Mouse (Mus musculus) induced T-regulatory cell, adult 2 months (primary cell): ENCODE measurements at regions not wholly inside any gene's neighbourhood (a gene's known extent, or its start where the extent isn't known, plus 50 kb on each side); places are given as distances from the start of the nearest gene placed in this dataset.

Experiments used
- DNase-seq: peaks from one replicate; pipeline ENCODE4 v3.0.0-alpha.2; 2012; ENCODE audit warnings: low read depth

GRCm38 (mm10) chr11:111155023-111155422 lies 89.1 kb downstream of the Kcnj2 start:
- no peak for DNase-seq

GRCm38 (mm10) chr11:111155747-111156146 lies 89.8 kb downstream of the Kcnj2 start:
- DNase-seq, result no peak

DNA sequence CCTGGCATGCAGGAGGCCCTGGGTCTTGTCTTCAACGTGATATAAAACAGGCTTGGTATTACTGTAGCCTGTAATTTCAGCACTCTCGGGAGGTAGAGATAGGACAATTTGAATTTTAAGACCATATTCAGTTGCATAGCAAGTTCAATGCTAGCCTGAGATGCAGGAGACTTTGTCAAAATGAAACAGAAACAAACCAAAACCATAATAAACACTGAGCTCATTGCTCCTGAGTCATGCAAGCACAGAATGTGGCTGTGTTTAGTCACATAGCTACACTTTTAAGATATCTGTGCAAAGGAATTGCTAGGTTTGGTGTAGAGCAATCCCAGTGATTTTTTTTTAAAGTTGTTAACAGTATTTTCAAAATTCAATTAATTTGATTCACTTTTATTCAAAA lies 93.3 kb downstream of the Kcnj2 start:
- no peak for DNase-seq

DNA sequence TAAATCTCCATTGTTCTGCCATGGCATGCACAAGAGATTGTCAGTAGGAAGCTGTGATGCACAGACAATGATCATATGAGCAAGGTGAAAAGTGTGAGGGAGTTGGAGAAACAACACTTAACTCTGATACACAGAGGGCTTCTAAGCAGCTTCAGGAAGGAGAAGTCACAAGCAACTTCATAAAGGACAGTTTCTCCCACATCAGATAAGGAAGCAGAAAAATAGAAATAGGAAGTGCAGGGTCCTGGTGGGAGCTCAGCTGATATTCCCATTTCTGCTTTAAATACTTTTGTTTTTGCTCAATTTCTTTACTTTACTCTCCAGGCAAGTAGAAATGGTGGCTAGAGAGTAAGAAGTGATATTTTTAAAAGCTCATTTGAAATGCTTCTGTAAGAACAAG lies 98.9 kb downstream of the Kcnj2 start:
- no peak for DNase-seq

- DNase-seq, result no peak
These were observed 104.3 kb downstream of the Kcnj2 start for GRCm38 (mm10) chr11:111170174-111170800.

GRCm38 (mm10) chr11:111173525-111173924 lies 107.6 kb downstream of the Kcnj2 start:
- no peak for DNase-seq

DNA sequence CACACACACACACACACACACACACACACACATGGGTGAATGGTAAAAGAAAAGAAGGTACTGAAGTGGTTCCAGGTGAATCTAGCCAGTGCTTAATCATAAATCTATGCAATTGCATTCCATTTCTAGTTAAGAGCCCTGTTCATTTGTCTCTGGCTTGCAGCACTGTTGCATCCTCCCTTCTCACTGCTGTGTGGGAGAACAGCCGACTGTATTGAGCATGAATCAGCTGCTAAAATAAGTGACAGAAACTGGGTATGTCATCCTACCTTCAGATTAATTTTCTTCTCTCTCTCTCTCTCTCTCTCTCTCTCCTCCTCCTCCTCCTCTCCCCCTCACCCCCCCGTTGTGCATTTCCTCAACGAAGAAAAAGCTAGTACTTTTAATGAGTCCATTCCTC lies 109.6 kb downstream of the Kcnj2 start:
- no peak for DNase-seq

GRCm38 (mm10) chr11:111177516-111177915 lies 111.6 kb downstream of the Kcnj2 start:
- no peak for DNase-seq

- DNase-seq, result no peak
These were observed 131.5 kb downstream of the Kcnj2 start for GRCm38 (mm10) chr11:111197422-111197821.

GRCm38 (mm10) chr11:111200512-111200911 lies 134.5 kb downstream of the Kcnj2 start:
- DNase-seq, result no peak

DNA sequence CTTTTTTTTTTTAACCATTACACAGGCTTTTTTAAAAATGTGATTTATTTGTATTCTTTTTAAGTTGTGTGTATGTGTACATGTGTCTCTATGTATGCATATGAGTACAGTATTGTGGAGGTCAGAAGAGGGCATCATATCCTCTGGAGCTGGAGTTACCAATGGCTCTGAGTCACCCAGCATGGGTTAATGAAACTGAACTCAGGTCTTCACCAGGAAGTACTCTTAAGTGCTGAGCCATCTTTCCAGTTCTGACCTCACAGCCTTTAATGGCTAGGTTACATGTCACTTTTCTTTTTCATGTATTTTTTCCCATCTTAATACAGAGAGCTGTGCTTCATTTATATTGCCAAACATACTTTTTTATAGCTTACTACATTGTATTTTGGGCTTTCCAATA lies 136.8 kb downstream of the Kcnj2 start:
- no peak for DNase-seq

DNA sequence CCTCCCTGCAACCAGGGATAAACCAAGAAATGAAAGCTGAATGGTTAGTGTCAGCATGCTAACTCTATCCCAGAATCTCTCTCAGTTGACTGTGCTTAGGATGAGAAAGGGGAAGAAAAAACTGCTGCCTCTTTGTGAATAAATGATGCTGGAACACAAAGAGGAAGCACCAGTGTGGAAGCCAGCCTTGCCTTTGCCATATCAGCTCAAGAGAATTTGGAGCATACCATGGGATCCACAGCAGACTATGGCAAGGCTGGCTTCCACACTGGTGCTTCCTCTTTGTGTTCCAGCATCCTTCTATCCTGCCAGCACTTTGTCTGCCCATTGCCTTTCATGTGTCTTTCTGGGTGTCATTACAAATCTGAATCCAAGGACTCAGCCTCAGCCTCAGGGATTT lies 144.6 kb downstream of the Kcnj2 start:
- no peak for DNase-seq

DNA sequence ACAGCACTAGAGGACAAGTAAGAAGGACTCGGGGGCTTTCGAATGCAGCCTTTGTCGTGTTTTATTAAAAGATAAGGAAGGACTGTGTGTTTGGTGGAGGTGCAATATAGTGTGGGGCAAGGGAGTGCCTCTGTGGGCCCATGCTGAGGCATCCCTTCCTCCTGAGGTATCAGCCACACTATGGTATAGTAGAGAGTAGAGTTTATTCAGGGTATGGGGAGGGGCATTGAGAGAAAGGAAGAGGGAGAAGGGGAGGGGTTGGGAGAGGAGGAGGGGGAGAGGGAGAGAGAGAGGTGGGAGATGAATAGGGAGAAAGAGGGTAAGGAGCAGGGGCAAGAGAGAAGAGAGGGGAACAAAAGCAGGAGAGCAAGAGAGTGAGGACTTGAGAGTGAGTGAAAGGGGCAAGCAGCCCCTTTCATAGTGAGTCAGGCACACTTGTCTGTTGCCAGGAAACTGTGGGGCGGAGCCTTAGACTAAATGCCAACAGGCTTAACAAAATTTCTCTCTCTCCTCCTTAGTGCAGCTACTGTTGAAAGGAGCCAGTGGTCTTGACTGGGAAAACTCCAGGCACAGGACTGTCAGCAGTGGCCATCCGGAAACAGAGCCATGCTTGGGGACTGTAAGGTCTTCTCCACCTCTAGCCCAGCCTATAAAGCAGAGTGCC lies 146.2 kb downstream of the Kcnj2 start:
- no peak for DNase-seq

- DNase-seq, result no peak
These were observed 146.9 kb downstream of the Kcnj2 start for GRCm38 (mm10) chr11:111212702-111213328.

DNA sequence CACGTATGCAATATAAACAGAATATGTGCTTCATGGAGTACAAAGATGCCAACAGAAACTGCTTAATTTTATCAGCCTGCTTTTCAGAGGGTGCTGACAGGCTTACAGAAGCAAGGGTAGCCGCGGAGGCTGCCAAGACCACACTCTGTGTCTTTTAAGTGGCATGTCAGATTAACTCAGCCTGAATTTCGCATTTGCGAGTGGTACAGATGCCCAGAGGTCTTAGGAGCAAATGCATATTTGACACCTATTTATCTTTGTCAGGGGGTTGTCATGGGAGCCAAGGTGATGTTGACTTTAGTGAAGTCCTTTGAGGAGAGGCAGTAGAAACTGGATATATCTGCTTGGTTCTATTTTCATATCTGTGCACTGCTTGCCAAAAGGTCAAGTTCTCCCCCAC lies 149.0 kb downstream of the Kcnj2 start:
- DNase-seq, result no peak

- no peak for DNase-seq
These were observed 157.9 kb downstream of the Kcnj2 start for GRCm38 (mm10) chr11:111223834-111224233.

- DNase-seq, result no peak
These were observed 161.3 kb downstream of the Kcnj2 start for GRCm38 (mm10) chr11:111227305-111227704.

GRCm38 (mm10) chr11:111236741-111237140 lies 170.8 kb downstream of the Kcnj2 start:
- DNase-seq, result no peak

GRCm38 (mm10) chr11:111239784-111240183 lies 173.8 kb downstream of the Kcnj2 start:
- no peak for DNase-seq

DNA sequence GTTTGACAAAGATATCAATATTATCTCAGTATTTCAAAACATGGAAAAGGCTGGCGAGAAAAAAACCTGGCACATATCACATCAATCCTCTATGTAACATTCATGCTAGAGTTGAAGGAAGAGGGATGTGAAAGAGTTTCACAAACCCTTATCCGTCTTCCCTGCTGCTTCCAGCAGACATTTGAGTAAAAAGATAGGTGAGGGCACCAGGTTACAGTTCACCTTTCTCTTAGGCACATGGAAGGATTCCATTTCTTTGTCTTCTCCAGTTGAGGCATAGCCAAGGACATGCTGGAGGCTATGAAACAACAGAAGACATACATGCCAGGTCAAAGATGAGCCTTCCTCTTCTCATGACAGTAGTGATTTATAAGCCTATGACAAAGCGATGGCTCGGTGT lies 186.3 kb downstream of the Kcnj2 start:
- no peak for DNase-seq

DNA sequence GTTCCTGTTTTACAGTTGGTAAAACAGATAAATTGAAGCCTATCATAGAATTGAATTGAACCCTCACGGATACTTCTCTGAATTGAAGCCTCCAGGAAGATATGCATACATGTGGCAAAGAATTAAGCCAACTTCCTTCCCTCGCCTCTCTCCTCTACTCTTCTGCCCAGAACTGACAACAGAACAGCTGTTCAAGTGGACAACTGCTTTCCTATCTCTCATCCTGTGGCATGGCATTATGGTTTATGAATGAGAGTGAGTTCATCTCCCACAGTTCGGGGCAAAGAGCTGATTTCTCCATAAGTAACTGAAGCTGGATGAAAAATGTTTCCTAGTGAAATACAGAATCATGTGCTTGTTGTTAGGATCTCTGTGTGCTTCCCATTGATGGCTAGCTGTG lies 190.6 kb downstream of the Kcnj2 start:
- no peak for DNase-seq

GRCm38 (mm10) chr11:111260691-111261383 lies 194.9 kb downstream of the Kcnj2 start:
- no peak for DNase-seq

GRCm38 (mm10) chr11:111273651-111274050 lies 207.7 kb downstream of the Kcnj2 start:
- no peak for DNase-seq
